Mouse (Mus musculus) kidney, postnatal 36 days (tissue): Measurements from ENCODE around the gene Emc7.
"Not testable (repeated sequence)": the region's sequence is repeated elsewhere in the genome, so short reads cannot be mapped to it uniquely, and the experiment has no call there.

Experiments
- DNase-seq, 2 experiments: peaks; one replicate each; pipeline ENCODE4 v3.0.0; 2021 to 2022; ENCODE audit warnings: mixed read lengths in 2 of 2

Gene Emc7

GRCm38 (mm10) chr2:112454862-112455564, at the start of gene Emc7:
TSS of gene Emc7 (plus strand) at chr2:112454997.
- DNase-seq: peak; percentile 97 to 99

GRCm38 (mm10) chr2:112407030-112407429, 47.8 kb upstream of the Emc7 start:
- DNase-seq: no peak

DNA sequence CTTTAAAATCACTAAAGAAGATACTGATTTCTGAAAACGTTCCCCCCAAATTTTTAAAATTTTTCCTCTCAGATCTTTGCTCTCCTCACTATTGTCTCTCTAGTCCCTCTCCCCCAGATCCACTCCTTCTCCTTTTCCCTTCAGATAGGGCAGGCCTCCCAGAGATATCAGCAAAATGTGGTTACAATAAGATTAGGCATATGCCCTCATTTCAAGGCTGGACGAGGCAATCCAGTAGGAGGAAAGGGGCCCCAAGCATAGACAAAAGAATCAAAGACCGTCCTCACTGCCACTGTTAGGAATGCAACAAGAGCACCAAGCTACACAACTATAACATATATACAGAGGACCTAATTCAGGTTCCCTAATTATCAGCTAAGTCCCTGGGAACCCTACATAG, 29.5 kb upstream of the Emc7 start:
- DNase-seq: no peak

- DNase-seq: not testable (repeated sequence)
Measured at GRCm38 (mm10) chr2:112428534-112428933, 26.3 kb upstream of the Emc7 start.

- DNase-seq: no peak
Measured at GRCm38 (mm10) chr2:112429665-112430064, 25.1 kb upstream of the Emc7 start.

- DNase-seq: no peak
Measured at GRCm38 (mm10) chr2:112430403-112430802, 24.4 kb upstream of the Emc7 start.

GRCm38 (mm10) chr2:112432523-112432922, 22.3 kb upstream of the Emc7 start:
- no peak for DNase-seq

- DNase-seq: peak; percentile 24 to 52
Measured at GRCm38 (mm10) chr2:112433359-112433758, 21.4 kb upstream of the Emc7 start.

- DNase-seq: no peak
Measured at GRCm38 (mm10) chr2:112436292-112436691, 18.5 kb upstream of the Emc7 start.

GRCm38 (mm10) chr2:112437589-112437988, 17.2 kb upstream of the Emc7 start:
- no peak for DNase-seq

GRCm38 (mm10) chr2:112443491-112443890, 11.3 kb upstream of the Emc7 start:
- no peak for DNase-seq

DNA sequence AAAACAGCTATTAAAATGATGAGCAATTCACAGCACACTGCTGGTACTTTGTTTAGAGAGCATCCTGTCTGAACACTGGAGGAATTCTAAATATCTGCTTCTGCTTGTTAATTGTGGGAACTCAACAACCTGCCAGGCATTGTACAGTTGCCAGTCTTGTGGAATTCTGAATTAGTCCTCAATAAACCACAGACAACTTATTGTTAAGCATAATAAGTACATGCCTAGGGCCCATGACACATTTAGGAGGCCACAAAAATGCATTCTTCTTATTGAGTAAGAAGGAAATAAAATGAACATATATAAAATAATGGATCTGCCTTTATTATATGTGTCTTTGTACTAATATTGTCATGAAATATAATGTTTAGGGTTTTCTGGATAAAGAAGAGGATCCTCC, 9.3 kb upstream of the Emc7 start:
- no peak for DNase-seq

GRCm38 (mm10) chr2:112448046-112448445, 6.8 kb upstream of the Emc7 start:
- DNase-seq: not testable (repeated sequence)

DNA sequence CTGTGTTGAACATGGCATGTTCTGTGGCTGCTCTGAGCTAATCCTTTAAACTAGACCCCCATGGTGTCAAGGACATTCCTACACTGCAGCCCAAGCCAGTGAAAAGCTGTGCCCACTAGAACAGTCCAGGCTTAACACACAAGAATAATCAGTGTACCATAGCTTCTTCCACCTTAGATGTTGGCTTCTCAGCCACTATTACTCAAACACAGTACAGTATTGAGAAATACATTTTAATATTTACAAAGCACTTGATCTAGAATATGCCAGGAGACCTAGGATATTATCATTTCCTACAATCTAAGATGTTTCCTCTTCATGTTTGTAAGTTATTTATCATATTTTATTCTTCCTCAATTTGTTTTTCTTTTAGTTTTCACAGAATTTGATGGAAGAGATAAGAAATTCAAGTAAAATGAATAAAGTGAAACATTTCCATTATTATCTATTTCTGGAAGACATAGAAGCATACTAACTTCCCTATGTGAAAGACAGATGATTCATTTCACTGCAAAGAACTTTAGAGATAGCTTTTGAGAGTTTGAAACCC, 6.2 kb upstream of the Emc7 start:
- no peak for DNase-seq

DNA sequence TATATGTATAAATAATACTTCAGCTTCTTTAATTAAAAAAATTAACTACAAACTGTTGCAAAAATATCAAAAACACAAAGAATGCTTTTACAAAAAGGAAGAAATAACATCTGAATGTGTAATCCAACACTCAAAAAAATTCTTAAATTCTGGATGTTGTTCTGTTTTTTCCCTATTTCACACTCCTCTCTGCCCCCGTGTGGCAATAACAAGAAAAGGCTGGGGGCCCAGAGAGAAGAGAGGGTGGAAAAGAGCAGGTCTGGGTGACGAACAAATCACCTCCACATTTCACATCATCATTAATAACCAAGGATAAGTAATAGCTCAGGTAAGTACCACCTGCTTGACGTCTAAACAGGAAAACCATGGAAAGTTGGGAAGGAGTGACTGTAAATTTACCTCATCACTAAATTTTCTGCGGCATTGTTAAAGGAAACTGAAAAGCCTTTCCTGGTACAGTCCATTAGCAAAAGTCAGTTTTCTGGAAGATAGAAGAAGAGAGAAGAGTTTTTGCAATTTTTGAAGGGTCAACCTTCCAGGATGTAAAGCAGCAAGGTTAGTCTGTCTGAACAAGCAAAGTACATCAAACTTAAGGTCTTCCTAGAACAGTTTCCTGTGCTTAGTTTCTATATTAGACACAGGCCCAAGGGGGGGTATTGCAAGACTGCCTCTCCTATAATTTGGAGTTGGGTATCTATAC, 5.0 kb upstream of the Emc7 start:
- DNase-seq: peak in 1 of 2 experiments; percentile 57

GRCm38 (mm10) chr2:112452513-112452912, 2.3 kb upstream of the Emc7 start:
- DNase-seq: not testable (repeated sequence)

GRCm38 (mm10) chr2:112454125-112454861, 504 bp upstream of the Emc7 start:
- DNase-seq: no peak

DNA sequence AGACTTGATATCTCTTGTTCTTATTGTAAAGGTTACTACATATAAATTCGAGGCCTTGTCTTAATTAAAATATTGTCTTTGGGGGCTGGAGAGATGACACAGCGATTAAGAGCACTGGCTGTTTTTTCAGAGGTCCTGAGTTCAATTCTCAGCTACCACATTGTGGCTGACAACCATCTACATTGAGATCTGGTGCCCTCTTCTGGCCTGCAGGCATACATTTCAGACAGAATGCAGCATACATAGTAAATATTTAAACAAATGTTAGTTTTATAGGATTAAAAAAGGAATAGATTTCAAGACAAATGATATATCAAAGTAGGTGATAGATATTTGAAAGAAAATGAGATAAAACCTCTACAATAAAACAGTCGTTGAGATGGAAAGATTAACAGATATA, 5.8 kb downstream of the Emc7 start:
- DNase-seq: no peak

DNA sequence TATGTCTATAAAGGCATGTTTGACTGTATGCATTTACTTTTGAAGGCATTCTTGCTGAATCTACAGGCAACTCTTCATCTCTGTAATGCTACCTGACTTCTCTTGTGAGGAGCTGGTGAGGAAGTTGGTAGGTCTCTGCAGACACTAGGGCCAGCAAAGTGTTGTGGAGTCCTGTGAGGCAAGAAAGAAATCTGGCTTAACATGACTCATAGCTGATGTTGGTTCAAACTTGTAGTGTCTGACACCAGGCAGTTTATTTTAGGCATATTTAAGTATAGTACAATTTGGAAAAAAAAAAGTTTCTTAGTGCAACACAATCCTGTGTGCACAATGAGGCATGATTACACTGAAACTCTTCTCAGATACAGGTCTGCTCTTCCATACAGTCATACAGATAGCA, 14.7 kb downstream of the Emc7 start:
- DNase-seq: no peak

DNA sequence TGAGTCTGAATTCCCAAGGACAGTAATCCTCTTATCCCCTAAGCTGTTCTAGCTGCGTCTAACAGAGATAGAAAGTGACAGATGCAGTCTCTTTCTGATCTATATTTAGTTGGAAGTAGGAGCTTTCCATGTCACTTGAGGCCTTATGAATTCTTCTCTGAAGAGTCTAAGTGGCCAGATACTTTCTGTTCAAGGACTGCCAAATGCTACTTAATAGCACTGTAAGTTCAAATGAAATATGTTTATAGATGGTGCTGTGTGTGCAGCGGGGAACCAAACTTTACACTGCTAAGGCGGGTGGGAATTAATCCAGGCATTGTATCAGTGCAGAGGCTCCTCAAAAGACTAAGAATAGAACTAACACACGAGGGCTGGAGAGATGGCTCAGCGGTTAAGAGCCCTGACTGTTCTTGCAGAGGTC, 16.2 kb downstream of the Emc7 start:
- no peak for DNase-seq

GRCm38 (mm10) chr2:112472076-112472475, 17.3 kb downstream of the Emc7 start:
- no peak for DNase-seq

DNA sequence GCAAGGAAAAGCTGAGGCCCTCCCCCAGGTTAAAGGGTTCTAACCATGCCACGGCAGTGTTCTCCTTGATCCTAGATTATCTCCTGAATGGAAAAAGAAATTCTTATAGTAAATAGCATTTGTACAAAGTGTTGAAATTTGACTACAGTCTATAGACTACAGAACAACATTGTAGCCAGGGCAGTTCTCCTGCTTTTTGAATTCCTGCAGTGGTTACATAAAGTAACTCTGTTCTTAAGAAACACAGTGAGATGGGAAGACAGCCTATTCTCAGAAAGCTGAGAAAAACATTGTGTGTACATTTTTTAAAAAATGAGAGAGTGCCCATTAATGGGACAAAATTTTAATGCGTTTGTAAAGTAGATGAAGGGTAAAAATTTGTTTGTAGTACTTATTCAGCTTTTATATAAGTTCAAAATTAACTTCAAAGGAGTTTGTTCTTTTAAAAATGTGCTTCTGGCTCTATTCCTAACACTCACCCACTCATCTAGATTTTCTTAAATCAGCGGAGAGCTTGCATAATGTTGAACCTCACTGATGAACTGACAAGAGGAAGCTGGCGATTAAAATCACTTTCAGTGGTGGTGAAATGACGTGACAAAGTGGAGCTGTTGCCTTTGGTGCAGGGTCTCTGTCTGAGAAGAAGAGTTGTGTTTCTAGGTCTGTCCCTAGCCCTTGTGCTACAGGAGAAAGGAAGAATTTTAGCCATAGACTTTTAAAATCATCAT, 20.4 kb downstream of the Emc7 start:
- no peak for DNase-seq

- DNase-seq: no peak
Measured at GRCm38 (mm10) chr2:112476554-112476953, 21.8 kb downstream of the Emc7 start.
